Comparison of ENCODE assay signal across 28 mouse cellular contexts in genomic region chr4:73773831-73774810, GRCm38 (mm10). TPM values are rescaled to one million over a fixed set of nuclear protein-coding genes. Genes with fewer than 3 reads are reported as not detected.
DNase-seq lines count a peak whose midpoint lies in the region; ATAC-seq and TF ChIP-seq lines count a peak whose summit lies in the region.
"Had no signal": no experiment of that assay in that cellular context is flagged by ENCODE, and none has a peak within 500 bp of the region (broad histone marks: within the 10 kb centered on the region; RNA-seq: fewer than 3 reads in every experiment).

No protein-coding gene starts in this region.

- peak; percentile 4 to 19 for DNase-seq in kidney, postnatal 4 days
- DNase-seq in kidney, adult 2 months = no peak
- peak; percentile 7 for DNase-seq in ES-E14 (ENCODE audit: low read depth, low spot score)
- DNase-seq in embryo, embryonic 10.5 days (ENCODE audit: low spot score) = peak; percentile 19
- no peak for DNase-seq in urinary bladder, postnatal 25 days (ENCODE audit: low spot score)
- no peak for DNase-seq in lung, postnatal 4 days
- DNase-seq: adrenal gland, postnatal 25 days; cerebellum, adult 11-12 months; cerebellum, postnatal 25 days; gastrocnemius, postnatal 14 days; heart, adult 18-20 months; heart, postnatal 36 days; kidney, adult 11 months; left cerebral cortex, postnatal 4 days; liver, embryonic 13.5 days; lung, embryonic 14.5 days; lung, postnatal 36 days; thymus, postnatal 25 days had no signal

- in situ Hi-C loops in ES-E14 (cut with MboI; ENCODE audit: low sequenced_read_pairs in 2 of 2, unreplicated experiment in 2 of 2) = no loop called here

- no peak overlapping the region for H3K4me3 ChIP-seq in kidney, adult 2 months (ENCODE audit: insufficient read depth, low read depth, low read length)
- H3K4me3 ChIP-seq in ES-E14 (ENCODE audit: insufficient read depth in 1 of 2, low read depth in 1 of 2, low read length in 2 of 2, poor library complexity in 1 of 2, severe bottlenecking in 1 of 2) = no peak overlapping the region
- H3K4me3 ChIP-seq in intestine, postnatal 0 days (ENCODE audit: low read depth, low read length) = no peak overlapping the region
- H3K4me3 ChIP-seq: embryonic facial prominence, embryonic 13.5 days; layer of hippocampus, adult 2 months; left cerebral cortex, adult 2 months; liver, embryonic 13.5 days; midbrain, embryonic 10.5 days; neural tube, embryonic 13.5 days; stomach, embryonic 15.5 days had no signal

- no peak overlapping the region; the same call in 1 of the 2 replicates for H3K4me2 ChIP-seq in intestine, postnatal 0 days (replicated peaks; ENCODE audit: low read depth)
- H3K4me2 ChIP-seq: embryonic facial prominence, embryonic 13.5 days; hindbrain, embryonic 14.5 days; liver, embryonic 13.5 days; lung, embryonic 14.5 days; neural tube, embryonic 13.5 days; stomach, embryonic 15.5 days had no signal

- H3K27ac ChIP-seq in kidney, adult 2 months (ENCODE audit: insufficient read depth, low read depth, low read length) = no peak overlapping the region
- no peak overlapping the region for H3K27ac ChIP-seq in ES-E14 (ENCODE audit: insufficient read depth, low read depth, low read length, poor library complexity, severe bottlenecking)
- no peak overlapping the region for H3K27ac ChIP-seq in intestine, postnatal 0 days (ENCODE audit: low read depth, low read length)
- H3K27ac ChIP-seq: embryonic facial prominence, embryonic 13.5 days; hindbrain, embryonic 14.5 days; layer of hippocampus, adult 2 months; left cerebral cortex, adult 2 months; liver, embryonic 13.5 days; midbrain, embryonic 10.5 days; neural tube, embryonic 13.5 days; stomach, embryonic 15.5 days had no signal

- H3K9me3 ChIP-seq in ES-E14 (ENCODE audit: control insufficient read depth, insufficient read depth, low read depth, low read length) = no peaks in the 10 kb centered on the region
- no peaks in the 10 kb centered on the region for H3K9me3 ChIP-seq in intestine, postnatal 0 days (ENCODE audit: control insufficient read depth)
- H3K9me3 ChIP-seq: embryonic facial prominence, embryonic 13.5 days; liver, embryonic 13.5 days; midbrain, embryonic 10.5 days; neural tube, embryonic 13.5 days; stomach, embryonic 15.5 days had no signal

- H3K27me3 ChIP-seq in kidney, adult 2 months (replicated peaks; ENCODE audit: control insufficient read depth, insufficient read depth, low read length) = no peaks in the 10 kb centered on the region
- no peaks in the 10 kb centered on the region for H3K27me3 ChIP-seq in intestine, postnatal 0 days (replicated peaks; ENCODE audit: control insufficient read depth, insufficient read depth, low read length)
- H3K27me3 ChIP-seq: embryonic facial prominence, embryonic 13.5 days; liver, embryonic 13.5 days; neural tube, embryonic 13.5 days; stomach, embryonic 15.5 days had no signal

- peak; percentile 90 for ATAC-seq in intestine, postnatal 0 days
- ATAC-seq: forebrain, embryonic 14.5 days had no signal

- no peak overlapping the region for H3K9ac ChIP-seq in ES-E14 (ENCODE audit: insufficient read depth, low read depth, low read length, poor library complexity, severe bottlenecking)
- no peak overlapping the region for H3K9ac ChIP-seq in intestine, postnatal 0 days (ENCODE audit: low read depth, low read length)
- H3K9ac ChIP-seq: embryonic facial prominence, embryonic 13.5 days; hindbrain, embryonic 14.5 days; liver, embryonic 13.5 days; lung, embryonic 14.5 days; neural tube, embryonic 13.5 days; stomach, embryonic 15.5 days had no signal

- 42% methylated on average over 5 of the region's 5 CpGs for WGBS in kidney, adult 2 months
- 30% methylated on average over 5 of the region's 5 CpGs for WGBS in intestine, postnatal 0 days

- H3K4me1 ChIP-seq in kidney, adult 2 months (ENCODE audit: control insufficient read depth, insufficient read depth, low read length) = no peaks in the 10 kb centered on the region
- peaks cover 1 to 2% of the 10 kb centered on the region in 2 experiments; a peak in 1 of 4 replicates for H3K4me1 ChIP-seq in ES-E14 (ENCODE audit: control insufficient read depth in 2 of 2, insufficient read depth in 2 of 2, low read length in 2 of 2, poor library complexity in 1 of 2)
- H3K4me1 ChIP-seq in intestine, postnatal 0 days (replicated peaks; ENCODE audit: control insufficient read depth, insufficient read depth, low read length) = 0 out of 2 replicates have a peak, but pooled peaks cover 2% of the 10 kb centered on the region
- H3K4me1 ChIP-seq: embryonic facial prominence, embryonic 13.5 days; liver, embryonic 13.5 days; neural tube, embryonic 13.5 days; stomach, embryonic 15.5 days had no signal

- TF ChIP-seq CTCF in kidney, adult 2 months (conservative IDR thresholded peaks at IDR 0.05; ENCODE audit: insufficient read depth, insufficient read length, low read depth, low read length) = no peak
- TF ChIP-seq CTCF in intestine, postnatal 0 days (IDR thresholded peaks at IDR 0.05; ENCODE audit: low read depth) = no peak

- no peak for TF ChIP-seq POLR2A in kidney, adult 2 months (IDR thresholded peaks at IDR 0.05; ENCODE audit: low read depth, low read length)

- H3K36me3 ChIP-seq in kidney, adult 2 months (ENCODE audit: control insufficient read depth, insufficient read depth, low read length) = no peaks in the 10 kb centered on the region
- no peaks in the 10 kb centered on the region for H3K36me3 ChIP-seq in ES-E14 (ENCODE audit: control insufficient read depth, insufficient read depth, low read length, poor library complexity, severe bottlenecking)
- H3K36me3 ChIP-seq in intestine, postnatal 0 days (ENCODE audit: control insufficient read depth, insufficient read depth) = no peaks in the 10 kb centered on the region
- H3K36me3 ChIP-seq: embryonic facial prominence, embryonic 13.5 days; liver, embryonic 13.5 days; midbrain, embryonic 10.5 days; neural tube, embryonic 13.5 days; stomach, embryonic 15.5 days had no signal

TF ChIP-seq in ES-E14, 5 proteins besides CTCF, POLR2A, EP300 and RAD21:
- TF ChIP-seq MAFK (IDR thresholded peaks at IDR 0.05; ENCODE audit: insufficient read depth, low read depth, low read length) (no peak), ZNF384 (IDR thresholded peaks at IDR 0.05; ENCODE audit: low read depth, low read length) (no peak), HCFC1 (IDR thresholded peaks at IDR 0.05; ENCODE audit: borderline replicate concordance, insufficient read depth, low read length) (no peak), ZC3H11A (IDR thresholded peaks at IDR 0.05; ENCODE audit: borderline replicate concordance, low read depth, low read length) (no peak), CHD2 (IDR thresholded peaks at IDR 0.05; ENCODE audit: low read depth, low read length) (no peak)

RNA-seq across cellular contexts. Expression of gene Rasef, which starts 16.7 kb away (rescaled TPM):
- 0.61 and 0.71 TPM in 2 replicates for polyA plus RNA-seq in kidney, adult 2 months (2012; rRNA removed)
- 0.54 and 1.1 TPM in 2 replicates for total RNA-seq in ES-E14 (2012; rRNA removed)
- polyA plus RNA-seq in intestine, postnatal 0 days (2015; fragmentation: Nextera tagmentation; extraction: Ambion mirVana) = 2.4 and 2.8 TPM in 2 replicates
- total RNA-seq: adrenal gland, postnatal 25 days had no signal
- polyA plus RNA-seq: C2C12; liver, embryonic 13.5 days had no signal

Comparison
In these comparisons a context has a peak if more than half of its experiments do, and no peak if none do; other contexts are left out.
1. DNase-seq: peak in kidney, postnatal 4 days (2 of 2), ES-E14 (single experiment) and embryo, embryonic 10.5 days (single experiment); none in kidney, adult 2 months (single experiment), urinary bladder, postnatal 25 days (single experiment) and lung, postnatal 4 days (0 of 2).